Mouse (Mus musculus) CH12.LX (cell line): ENCODE results near the gene Mgrn1.

Experiments
- BHLHE40 ChIP-seq: IDR thresholded peaks from 2 replicates; pipeline ENCODE4 v1.6.1; 2011; ENCODE audit warnings: mild to moderate bottlenecking, low read depth, low read length, improper control_type of control experiment
- CHD1 ChIP-seq: IDR thresholded peaks from 2 replicates; pipeline ENCODE4 v1.6.1; 2012; ENCODE audit warnings: low read depth, low read length, improper control_type of control experiment, inconsistent platforms
- CHD2 ChIP-seq: IDR thresholded peaks from 2 replicates; pipeline ENCODE4 v1.6.1; 2011; ENCODE audit warnings: low read length, improper control_type of control experiment
- CTCF ChIP-seq, 2 experiments: IDR thresholded peaks in 1 of 2; conservative IDR thresholded peaks in 1 of 2; 2 replicates each; pipeline ENCODE4 v1.5.1; 2011 to 2012; ENCODE audit warnings: low read depth in 2 of 2, low read length in 2 of 2, improper control_type of control experiment in 1 of 2, inconsistent platforms in 1 of 2, mild to moderate bottlenecking in 1 of 2, moderate library complexity in 1 of 2
- ELF1 ChIP-seq: IDR thresholded peaks from 2 replicates; pipeline ENCODE4 v1.6.1; 2014; ENCODE audit warnings: low read depth, mild to moderate bottlenecking, inconsistent platforms, low read length, improper control_type of control experiment
- EP300 ChIP-seq: IDR thresholded peaks from 2 replicates; pipeline ENCODE4 v1.6.1; 2011; ENCODE audit warnings: low read length, improper control_type of control experiment
- JUN ChIP-seq: IDR thresholded peaks from 2 replicates; pipeline ENCODE4 v1.6.1; 2011; ENCODE audit warnings: low read depth, mild to moderate bottlenecking, low read length, improper control_type of control experiment, moderate library complexity; ENCODE audit not compliant: insufficient read depth
- MAFK ChIP-seq: IDR thresholded peaks from 2 replicates; pipeline ENCODE4 v1.6.1; 2011; ENCODE audit warnings: low read length, improper control_type of control experiment; ENCODE audit not compliant: insufficient replicate concordance
- MXI1 ChIP-seq: IDR thresholded peaks from 2 replicates; pipeline ENCODE4 v1.6.1; 2011; ENCODE audit warnings: mild to moderate bottlenecking, low read depth, low read length, improper control_type of control experiment
- MYC ChIP-seq: IDR thresholded peaks from 2 replicates; pipeline ENCODE4 v1.6.1; 2011; ENCODE audit warnings: low read depth, mild to moderate bottlenecking, improper control_type of control experiment, low read length
- POLR2A ChIP-seq: IDR thresholded peaks from 2 replicates; pipeline ENCODE4 v1.6.1; 2011; ENCODE audit warnings: low read depth, mild to moderate bottlenecking, improper control_type of control experiment, low read length
- RCOR1 ChIP-seq: conservative IDR thresholded peaks from 2 replicates; pipeline ENCODE4 v1.6.1; 2012; ENCODE audit warnings: low read depth, mild to moderate bottlenecking, inconsistent platforms, low read length, improper control_type of control experiment
- SMC3 ChIP-seq: IDR thresholded peaks from 2 replicates; pipeline ENCODE4 v1.6.1; 2011; ENCODE audit warnings: low read depth, low read length, improper control_type of control experiment
- TBP ChIP-seq: conservative IDR thresholded peaks from 2 replicates; pipeline ENCODE4 v1.6.1; 2011; ENCODE audit warnings: low read depth, low read length, improper control_type of control experiment

DNA sequence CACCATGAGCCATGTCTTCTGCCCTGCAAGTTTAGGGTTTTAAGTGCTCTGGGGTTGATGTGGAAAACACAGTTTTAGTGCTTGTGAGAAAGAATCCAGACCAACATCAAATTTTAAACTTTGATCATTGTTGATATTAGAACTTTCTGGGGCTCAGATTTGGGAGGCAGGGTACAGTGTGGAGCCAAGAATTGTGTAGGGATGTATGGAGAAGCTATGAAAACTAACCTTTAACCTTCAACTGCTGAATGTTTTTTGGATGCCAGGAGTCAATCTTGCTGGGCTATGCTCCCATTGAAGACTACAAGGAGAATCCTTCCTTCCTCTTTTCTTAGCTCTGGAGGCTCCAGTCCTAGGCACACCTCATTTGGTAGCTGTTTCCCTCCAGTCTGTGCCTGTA is 20.5 kb downstream of the Mgrn1 start:
- no peak for TF ChIP-seq TBP
- no peak for TF ChIP-seq CHD1
- TF ChIP-seq CHD2, result no peak
- TF ChIP-seq SMC3, result no peak
- no peak for TF ChIP-seq POLR2A
- no peak for TF ChIP-seq BHLHE40
- TF ChIP-seq CTCF (conservative IDR thresholded peaks at IDR 0.05 in 1 of 2, IDR thresholded peaks at IDR 0.05 in 1 of 2; ENCODE audit: low read depth in 2 of 2, low read length in 2 of 2), result no peak
- no peak for TF ChIP-seq RCOR1
- TF ChIP-seq ELF1, result no peak
- TF ChIP-seq JUN, result no peak
- TF ChIP-seq MYC, result no peak
- TF ChIP-seq MAFK, result no peak
- no peak for TF ChIP-seq EP300
- no peak for TF ChIP-seq MXI1
